Mouse (Mus musculus) ES-E14 (cell line): ENCODE data around the gene Slc22a20. TPM values are rescaled to one million over a fixed set of nuclear protein-coding genes. Genes with fewer than 3 reads are reported as not detected.

Source experiments
- DNase-seq: peaks from one replicate; pipeline ENCODE4 v3.0.0-alpha.2; 2013; ENCODE audit warnings: low read depth, low spot score
- H3K27ac ChIP-seq: 2 replicates; pipeline ENCODE4 v1.5.1; 2012; ENCODE audit warnings: low read depth, mild to moderate bottlenecking, low read length, moderate library complexity, mixed read lengths; ENCODE audit not compliant: poor library complexity, insufficient read depth, severe bottlenecking
- H3K36me3 ChIP-seq: 2 replicates; pipeline ENCODE4 v1.6.1; 2012; ENCODE audit warnings: mild to moderate bottlenecking, low read length, moderate library complexity, mixed read lengths; ENCODE audit not compliant: control insufficient read depth, poor library complexity, insufficient read depth, severe bottlenecking
- H3K4me1 ChIP-seq, 2 experiments: fragments of 150-350 bp in 1 of 2; sonication (generic) in 1 of 2; 2 replicates each; pipeline ENCODE4 v1.6.1; 2012; ENCODE audit warnings: low read length in 2 of 2, mild to moderate bottlenecking in 1 of 2, mixed read lengths in 1 of 2; ENCODE audit not compliant: control insufficient read depth in 2 of 2, insufficient read depth in 2 of 2, poor library complexity in 1 of 2
- H3K4me3 ChIP-seq, 2 experiments: fragments of 150-350 bp in 1 of 2; sonication (generic) in 1 of 2; 2 replicates each; pipeline ENCODE4 v1.5.1; 2012; ENCODE audit warnings: low read length in 2 of 2, low read depth in 1 of 2, mild to moderate bottlenecking in 1 of 2, mixed read lengths in 1 of 2; ENCODE audit not compliant: insufficient read depth in 1 of 2, poor library complexity in 1 of 2, severe bottlenecking in 1 of 2
- H3K9ac ChIP-seq: 2 replicates; pipeline ENCODE4 v1.6.1; 2012; ENCODE audit warnings: low read depth, mild to moderate bottlenecking, low read length, mixed read lengths; ENCODE audit not compliant: poor library complexity, insufficient read depth, severe bottlenecking
- H3K9me3 ChIP-seq: fragments of 150-350 bp; sonication (generic); 2 replicates; pipeline ENCODE4 v1.6.1; 2012; ENCODE audit warnings: low read depth, mild to moderate bottlenecking, low read length; ENCODE audit not compliant: control insufficient read depth, insufficient read depth
- CHD2 ChIP-seq: IDR thresholded peaks from 2 replicates; pipeline ENCODE4 v1.6.1; 2014; ENCODE audit warnings: mild to moderate bottlenecking, low read depth, low read length, inconsistent platforms
- HCFC1 ChIP-seq: IDR thresholded peaks from 2 replicates; pipeline ENCODE4 v1.6.1; 2012; ENCODE audit warnings: low read length, inconsistent platforms, borderline replicate concordance; ENCODE audit not compliant: insufficient read depth
- MAFK ChIP-seq: IDR thresholded peaks from 2 replicates; pipeline ENCODE4 v1.6.1; 2014; ENCODE audit warnings: mild to moderate bottlenecking, low read depth, low read length, inconsistent platforms; ENCODE audit not compliant: insufficient read depth
- ZC3H11A ChIP-seq: IDR thresholded peaks from 2 replicates; pipeline ENCODE4 v1.6.1; 2012; ENCODE audit warnings: low read depth, mild to moderate bottlenecking, inconsistent platforms, low read length, borderline replicate concordance
- ZNF384 ChIP-seq: IDR thresholded peaks from 2 replicates; pipeline ENCODE4 v1.6.1; 2012; ENCODE audit warnings: low read depth, low read length, inconsistent platforms
- in situ Hi-C, 2 experiments: fragments of 600-800 bp; cut with MboI; formaldehyde crosslinking; loops; one replicate each; pipeline ENCODE4 v1.15.1; 2025; ENCODE audit warnings: low sequenced_read_pairs in 2 of 2, inconsistent platforms in 1 of 2; ENCODE audit not compliant: unreplicated experiment in 2 of 2
- total RNA-seq: library from RNA; depleted of rRNA; stranded (reverse); fragments of 300-350 nt; gene quantifications from 2 replicates; pipeline ENCODE4 v1.2.3, GENCODE M21; 2012

The Slc22a20 gene
- total RNA-seq, 1 experiment, result 0.54 TPM

- peak; percentile 73 for DNase-seq
- in situ Hi-C loops, result loop anchor here in 1 of 2 experiments (10.0 kb wide), 1 partner anchor 160 kb away; the partner anchor contains the start of gene Snx15
- Histone ChIP-seq H3K9ac (no peak overlapping the region), H3K36me3 (peaks cover 8% of the 10 kb centered on the region; the same call in 1 of the 2 replicates), H3K4me3 (no peak overlapping the region), H3K9me3 (no peaks in the 10 kb centered on the region), H3K4me1 (peaks cover 5% of the 10 kb centered on the region in 2 experiments; a peak in 2 of 4 replicates), H3K27ac (no peak overlapping the region)
- TF ChIP-seq CHD2 (no peak), MAFK (no peak), ZC3H11A (peak; percentile 77; the same call in 1 of the 2 replicates), HCFC1 (no peak)
Measured at GRCm38 (mm10) chr19:5965280-5965679, 20.7 kb downstream of the Slc22a20 start.

- H3K9ac ChIP-seq, result peak overlapping the region; percentile 78; the same call in 1 of the 2 replicates
- in situ Hi-C loops, result loop anchor here (5.0 to 10.0 kb wide), 2 partner anchors 160 to 162 kb away; partner anchors contain the start of gene Snx15 (in 2 of the 2)
- DNase-seq, result no peak
- no peaks in the 10 kb centered on the region for H3K9me3 ChIP-seq
- peaks cover 5% of the 10 kb centered on the region in 2 experiments; a peak in 2 of 4 replicates for H3K4me1 ChIP-seq
- TF ChIP-seq MAFK (no peak), HCFC1 (no peak), ZNF384 (no peak), CHD2 (no peak), ZC3H11A (no peak)
- H3K27ac ChIP-seq, result no peak overlapping the region
- H3K36me3 ChIP-seq, result peaks cover 8% of the 10 kb centered on the region; the same call in 1 of the 2 replicates
- peak overlapping the region; percentile 77 to 81; a peak in 3 of 4 replicates for H3K4me3 ChIP-seq
Measured at GRCm38 (mm10) chr19:5964804-5965203, 21.1 kb downstream of the Slc22a20 start.

- Histone ChIP-seq H3K9ac (peak within 1 kb of the TSS; percentile 91), H3K4me1 (peaks cover 5% of the 10 kb centered on the region in 2 experiments; a peak in 2 of 4 replicates), H3K9me3 (no peaks in the 10 kb centered on the region), H3K36me3 (peaks cover 11% of the 10 kb centered on the region), H3K27ac (peak within 1 kb of the TSS; percentile 38), H3K4me3 (peak within 1 kb of the TSS; percentile 77 to 81)
- no peak for TF ChIP-seq MAFK
- no peak for TF ChIP-seq HCFC1
- TF ChIP-seq CHD2, result no peak
- TF ChIP-seq ZNF384, result no peak
- TF ChIP-seq ZC3H11A, result no peak
- in situ Hi-C loops, result loop anchor here (5.0 to 10.0 kb wide), 2 partner anchors 161 to 163 kb away; partner anchors contain the start of gene Snx15 (in 2 of the 2)
- peak; percentile 73 for DNase-seq
Measured at GRCm38 (mm10) chr19:5963883-5964562, 21.9 kb downstream of the Slc22a20 start, which contains the start of gene Pola2. Gene Pola2 (minus strand): TSS chr19:5964202.

- Histone ChIP-seq H3K9me3 (no peaks in the 10 kb centered on the region), H3K27ac (no peak overlapping the region), H3K36me3 (peaks cover 16% of the 10 kb centered on the region), H3K9ac (peak overlapping the region; percentile 60), H3K4me1 (peaks cover 5% of the 10 kb centered on the region in 2 experiments; a peak in 2 of 4 replicates), H3K4me3 (peak overlapping the region; percentile 77 to 81; a peak in 3 of 4 replicates)
- DNase-seq, result no peak
- in situ Hi-C loops, result loop anchor here (5.0 to 10.0 kb wide), 2 partner anchors 162 to 165 kb away; partner anchors contain the start of gene Snx15 (in 2 of the 2)
- TF ChIP-seq MAFK (no peak), HCFC1 (no peak), ZC3H11A (no peak), ZNF384 (no peak), CHD2 (no peak)
Measured at GRCm38 (mm10) chr19:5962651-5963050, 23.3 kb downstream of the Slc22a20 start.
